Mouse (Mus musculus) G1E (cell line): ENCODE results near the gene Dse. TPM values are rescaled to one million over a fixed set of nuclear protein-coding genes. Genes with fewer than 3 reads are reported as not detected.

ENCODE experiments used
- ATAC-seq: 2 replicates; pipeline ENCODE4 v1.8.0; 2016; ENCODE audit warnings: mild to moderate bottlenecking; ENCODE audit not compliant: insufficient number of reproducible peaks, poor library complexity, low FRiP score, severe bottlenecking; ENCODE audit errors: extremely low read depth
- DNase-seq: peaks from one replicate; pipeline ENCODE4 v3.0.0; 2012; ENCODE audit warnings: low spot score
- H3K27me3 ChIP-seq: 2 replicates; pipeline ENCODE4 v1.6.1; 2012; ENCODE audit warnings: mild to moderate bottlenecking, low read length, inconsistent platforms; ENCODE audit not compliant: insufficient read depth
- H3K36me3 ChIP-seq: replicated peaks from 2 replicates; pipeline ENCODE3; 2012; ENCODE audit warnings: mild to moderate bottlenecking, inconsistent platforms
- H3K4me1 ChIP-seq: 2 replicates; pipeline ENCODE4 v1.6.1; 2012; ENCODE audit warnings: low read depth, low read length, inconsistent platforms, mixed read lengths; ENCODE audit not compliant: insufficient read depth
- H3K4me3 ChIP-seq: 2 replicates; pipeline ENCODE4 v1.5.1; 2012; ENCODE audit warnings: low read depth, mild to moderate bottlenecking, inconsistent platforms, low read length, moderate library complexity, mixed read lengths
- H3K9me3 ChIP-seq: replicated peaks from 2 replicates; pipeline ENCODE4 v1.6.1; 2012; ENCODE audit warnings: inconsistent platforms
- CTCF ChIP-seq: IDR thresholded peaks from 2 replicates; pipeline ENCODE4 v1.5.1; 2012; ENCODE audit warnings: low read depth, low read length, inconsistent platforms, mixed read lengths
- GATA1 ChIP-seq: IDR thresholded peaks from 2 replicates; pipeline ENCODE4 v1.6.1; 2012; ENCODE audit warnings: borderline replicate concordance, low read length, inconsistent platforms, mixed read lengths
- GATA2 ChIP-seq: IDR thresholded peaks from 2 replicates; pipeline ENCODE4 v1.6.1; 2012; ENCODE audit warnings: low read depth, low read length, inconsistent platforms, borderline replicate concordance
- POLR2AphosphoS5 ChIP-seq: IDR thresholded peaks from 2 replicates; pipeline ENCODE4 v1.6.1; 2012; ENCODE audit warnings: low read depth, low read length, inconsistent platforms; ENCODE audit not compliant: insufficient replicate concordance
- TAL1 ChIP-seq: conservative IDR thresholded peaks from 2 replicates; pipeline ENCODE4 v1.6.1; 2012; ENCODE audit warnings: low read depth, low read length, inconsistent platforms, mixed read lengths
- polyA plus RNA-seq: library from polyadenylated mRNA; stranded (reverse); fragments of >175 nt; gene quantifications from 2 replicates; pipeline ENCODE4 v1.2.3, GENCODE M21; 2012
- total RNA-seq, 2 experiments: library from RNA; stranded (forward) in 1 of 2; stranded (reverse) in 1 of 2; fragments of 200-1000 nt in 1 of 2; fragments of >200 nt in 1 of 2; fragmentation: Nextera tagmentation in 1 of 2; gene quantifications; 2 replicates each; pipeline ENCODE4 v1.2.3; 2014 to 2017

Dse gene
- total and polyA plus RNA-seq, 3 experiments = under 0.01 TPM; not detected in 2

DNA sequence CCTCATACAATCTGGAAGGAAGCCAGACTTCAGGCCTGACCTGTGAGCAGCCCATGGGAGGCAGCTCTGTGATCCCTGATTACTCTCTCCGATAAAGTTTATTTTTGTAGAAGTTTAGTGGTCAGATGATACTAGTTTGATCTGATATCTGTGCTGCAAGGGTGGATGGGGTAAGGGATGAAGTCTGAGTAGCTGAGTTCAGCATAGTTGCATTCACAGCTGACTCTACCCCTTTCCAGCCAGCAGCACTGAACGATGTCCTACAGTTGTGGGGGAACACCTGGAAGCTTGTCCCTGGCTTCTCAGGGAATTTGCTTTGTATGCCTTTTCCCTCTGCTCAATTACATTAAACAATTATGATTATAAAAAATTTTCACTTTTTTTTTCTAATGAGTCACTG is 12.6 kb downstream of the Dse start:
- Histone ChIP-seq H3K4me3 (no peak overlapping the region), H3K9me3 (no peaks in the 10 kb centered on the region), H3K36me3 (no peaks in the 10 kb centered on the region), H3K4me1 (no peaks in the 10 kb centered on the region), H3K27me3 (no peaks in the 10 kb centered on the region; the same call in 1 of the 2 replicates)
- TF ChIP-seq GATA1 (no peak), GATA2 (no peak), TAL1 (no peak), CTCF (no peak), POLR2AphosphoS5 (no peak)
- DNase-seq = no peak
- ATAC-seq = no peak

DNA sequence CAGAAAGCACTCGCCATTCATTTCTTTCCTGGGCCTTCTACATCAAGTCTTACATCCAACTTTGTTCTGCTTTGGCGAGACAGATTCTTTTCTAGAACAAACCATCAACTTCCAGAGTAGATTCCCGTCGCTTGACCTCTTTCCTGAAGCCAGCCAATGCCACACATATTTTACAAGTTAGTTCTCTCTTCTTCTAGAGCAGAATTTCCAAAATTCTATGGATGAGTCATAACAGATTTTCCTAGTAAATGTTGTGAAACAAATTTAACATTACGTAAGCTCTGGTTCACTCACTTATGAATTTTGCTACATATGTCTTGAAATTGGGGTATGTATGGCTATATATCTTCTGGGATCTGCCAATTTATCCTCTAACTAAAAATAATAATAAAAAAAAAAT is 13.0 kb downstream of the Dse start:
- H3K9me3 ChIP-seq = no peaks in the 10 kb centered on the region
- no peak for TF ChIP-seq GATA1
- TF ChIP-seq TAL1 = no peak
- TF ChIP-seq POLR2AphosphoS5 = no peak
- TF ChIP-seq CTCF = no peak
- no peak for TF ChIP-seq GATA2
- H3K27me3 ChIP-seq = no peaks in the 10 kb centered on the region; the same call in 1 of the 2 replicates
- H3K36me3 ChIP-seq = no peaks in the 10 kb centered on the region
- no peak overlapping the region for H3K4me3 ChIP-seq
- H3K4me1 ChIP-seq = no peaks in the 10 kb centered on the region
- ATAC-seq = no peak
- DNase-seq = no peak

DNA sequence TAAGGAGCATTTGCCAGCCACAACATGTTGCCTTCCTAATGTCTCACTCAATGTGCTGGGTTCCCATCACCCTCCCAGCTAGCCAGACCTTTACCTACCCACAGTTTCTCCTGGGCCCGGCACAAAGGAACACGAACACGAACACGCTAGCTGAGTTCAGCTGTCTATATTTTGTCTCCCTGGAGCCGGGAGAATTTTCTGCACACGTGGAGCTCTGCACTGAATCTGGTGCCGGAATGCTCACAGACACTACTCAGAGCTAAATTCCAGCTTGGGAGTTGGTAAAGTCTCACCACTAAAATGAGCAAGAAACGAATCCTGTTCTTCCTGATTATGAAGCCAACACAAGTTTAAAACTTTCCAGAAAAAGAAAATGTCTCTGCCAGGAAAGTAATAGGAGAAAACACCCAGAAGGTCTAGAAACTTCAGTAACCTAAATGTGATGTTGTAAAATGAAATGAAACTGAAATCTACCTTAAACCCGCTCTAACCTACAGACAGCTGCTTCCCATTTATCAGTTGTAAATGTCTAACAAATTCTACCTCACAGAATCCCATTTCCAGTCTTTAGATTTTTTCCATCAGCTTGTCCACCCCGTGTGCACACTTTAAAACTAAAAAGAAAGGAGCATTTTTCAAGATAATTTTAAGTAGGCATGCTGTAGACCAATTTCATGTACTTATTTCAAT is 20.8 kb downstream of the Dse start:
- ATAC-seq = no peak
- no peaks in the 10 kb centered on the region for H3K4me1 ChIP-seq

DNA sequence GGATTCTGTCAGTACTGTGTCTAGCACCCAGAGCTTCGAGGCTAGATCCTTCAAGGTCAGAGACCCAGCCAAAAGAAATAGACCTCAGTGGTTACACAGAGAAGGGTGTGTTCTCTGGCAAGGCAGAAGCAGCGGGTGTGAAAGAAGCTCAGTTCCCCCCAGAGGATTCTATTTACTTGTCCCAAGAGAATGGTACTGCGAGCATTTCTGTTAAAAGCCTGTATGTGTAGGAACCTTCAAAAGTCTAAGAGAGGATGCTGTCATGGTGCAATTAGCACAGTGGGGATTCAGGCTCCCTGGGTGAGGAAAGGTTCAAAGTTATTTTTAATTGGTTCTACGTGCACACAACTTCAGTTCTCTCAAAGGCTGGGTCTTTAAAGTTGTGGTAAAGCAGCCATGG is 22.0 kb downstream of the Dse start:
- no peaks in the 10 kb centered on the region for H3K9me3 ChIP-seq
- no peak for ATAC-seq
- H3K4me1 ChIP-seq = no peaks in the 10 kb centered on the region
- DNase-seq = no peak
- TF ChIP-seq CTCF (no peak), POLR2AphosphoS5 (no peak), TAL1 (no peak), GATA2 (no peak), GATA1 (no peak)
- no peaks in the 10 kb centered on the region for H3K36me3 ChIP-seq
- H3K4me3 ChIP-seq = no peak overlapping the region
- H3K27me3 ChIP-seq = no peaks in the 10 kb centered on the region

More for the DNA sequence above, 20.8 kb downstream of the Dse start:
- H3K4me3 ChIP-seq = no peak overlapping the region
- no peaks in the 10 kb centered on the region for H3K27me3 ChIP-seq
- DNase-seq = no peak
- H3K9me3 ChIP-seq = no peaks in the 10 kb centered on the region
- H3K36me3 ChIP-seq = no peaks in the 10 kb centered on the region
- no peak for TF ChIP-seq CTCF
- no peak for TF ChIP-seq TAL1
- no peak for TF ChIP-seq GATA2
- TF ChIP-seq GATA1 = no peak
- TF ChIP-seq POLR2AphosphoS5 = no peak

DNA sequence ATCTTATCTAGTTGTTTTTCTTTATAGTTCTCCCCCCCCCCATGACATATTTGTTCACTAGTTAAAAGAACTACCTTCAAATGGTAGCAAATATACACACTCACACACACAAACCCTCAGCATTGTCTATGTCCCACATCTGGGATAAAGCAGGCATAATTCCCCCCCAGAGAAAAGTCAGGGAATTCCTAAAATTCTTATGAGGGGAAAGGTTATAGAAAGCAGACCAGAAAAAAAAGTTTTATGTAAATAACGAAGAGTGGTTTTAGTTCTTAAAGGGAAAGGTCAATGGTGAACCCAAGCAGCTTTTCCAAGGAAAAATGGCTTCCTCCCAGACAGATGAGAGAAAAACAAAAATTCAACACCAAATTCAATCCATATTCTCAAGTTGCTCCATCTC is 22.6 kb downstream of the Dse start:
- Histone ChIP-seq H3K36me3 (no peaks in the 10 kb centered on the region), H3K9me3 (no peaks in the 10 kb centered on the region), H3K27me3 (no peaks in the 10 kb centered on the region), H3K4me1 (no peaks in the 10 kb centered on the region), H3K4me3 (no peak overlapping the region)
- no peak for ATAC-seq
- DNase-seq = no peak
- TF ChIP-seq TAL1 = no peak
- TF ChIP-seq POLR2AphosphoS5 = no peak
- TF ChIP-seq GATA1 = no peak
- no peak for TF ChIP-seq GATA2
- TF ChIP-seq CTCF = no peak

DNA sequence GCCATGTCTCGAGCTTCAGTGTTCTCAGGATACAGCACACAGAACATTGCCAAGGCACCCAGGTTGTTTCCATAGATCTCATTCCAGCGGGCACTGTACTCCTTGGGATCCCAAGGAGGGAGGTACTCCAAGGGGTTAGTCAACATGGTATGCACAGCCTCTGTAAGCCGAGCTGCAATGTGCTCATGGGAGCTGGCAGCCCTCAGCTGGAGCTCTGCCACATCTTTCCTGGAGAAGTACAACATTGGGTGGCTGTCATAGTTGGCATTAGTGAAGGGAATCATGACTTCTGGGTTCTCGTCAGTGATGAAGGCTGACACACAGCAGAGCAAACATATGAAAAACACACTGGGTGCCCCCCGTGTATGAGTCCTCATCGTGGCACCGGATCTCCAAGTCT is 23.8 kb downstream of the Dse start:
- H3K27me3 ChIP-seq = no peaks in the 10 kb centered on the region
- no peak for TF ChIP-seq POLR2AphosphoS5
- no peak for TF ChIP-seq TAL1
- TF ChIP-seq GATA1 = no peak
- no peak for TF ChIP-seq GATA2
- TF ChIP-seq CTCF = no peak
- no peak for ATAC-seq

More for the DNA sequence above, 23.8 kb downstream of the Dse start:
- no peak overlapping the region for H3K4me3 ChIP-seq
- H3K4me1 ChIP-seq = no peaks in the 10 kb centered on the region
- no peaks in the 10 kb centered on the region for H3K36me3 ChIP-seq
- no peaks in the 10 kb centered on the region for H3K9me3 ChIP-seq
- no peak for DNase-seq
